Mouse (Mus musculus): ENCODE measurements around the gene Dapl1. TPM values are rescaled to one million over a fixed set of nuclear protein-coding genes. Genes with fewer than 3 reads are reported as not detected.

Dapl1 gene
- polyA plus RNA-seq, 1 experiment from 2014 or later = 4.9 TPM

DNA sequence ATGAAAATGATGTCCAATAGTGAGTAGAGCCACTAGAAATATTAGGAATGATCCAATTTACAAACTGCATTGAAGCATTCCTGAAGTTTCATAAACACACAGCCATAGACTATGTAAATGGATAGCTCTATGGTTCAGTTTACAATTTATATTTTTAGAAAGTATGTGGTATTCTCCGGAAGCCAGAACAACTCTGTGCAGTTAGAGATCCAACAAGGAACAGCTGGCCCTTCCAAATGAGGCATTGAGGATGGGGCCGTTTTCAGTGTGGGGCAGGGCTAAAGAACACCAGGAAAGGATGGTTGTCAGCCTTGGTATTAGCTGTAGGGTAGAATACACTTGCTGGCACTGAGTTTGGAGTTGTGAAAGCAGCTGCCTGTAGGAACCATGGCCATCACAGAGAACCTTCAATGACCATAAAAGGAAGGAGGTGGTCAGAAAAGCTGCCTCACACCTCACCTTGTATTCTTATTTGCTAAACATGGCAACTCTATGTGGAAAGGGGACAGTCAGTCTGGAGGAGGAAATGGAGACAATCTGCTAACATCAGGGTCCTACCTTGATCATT lies 70.0 kb downstream of the Dapl1 start:
- no peak overlapping the region for H3K4me2 ChIP-seq (replicated peaks; ENCODE audit: low read depth, low read length)
- no peak overlapping the region for H3K9ac ChIP-seq (ENCODE audit: low read depth, low read length)
- 91% methylated on average over 2 of the region's 2 CpGs for WGBS
- H3K4me3 ChIP-seq (ENCODE audit: low read length) = no peak overlapping the region
- no peaks in the 10 kb centered on the region; the same call in 1 of the 2 replicates for H3K4me1 ChIP-seq (ENCODE audit: control insufficient read depth, insufficient read depth, low read length)
- H3K9me3 ChIP-seq (ENCODE audit: control insufficient read depth, low read length) = no peaks in the 10 kb centered on the region
- H3K27ac ChIP-seq (ENCODE audit: low read depth, low read length) = no peak overlapping the region
- H3K27me3 ChIP-seq (ENCODE audit: control insufficient read depth, insufficient read depth, low read length) = no peaks in the 10 kb centered on the region
- H3K36me3 ChIP-seq (ENCODE audit: control insufficient read depth, insufficient read depth, low read length) = no peaks in the 10 kb centered on the region
- ATAC-seq (ENCODE audit: low FRiP score, low TSS enrichment) = no peak

Other genes starting within 250 kb of the Dapl1 start
- gene Tanc1, start 127.4 kb downstream of the Dapl1 start, polyA plus RNA-seq (2014; fragmentation: Nextera tagmentation; extraction: Ambion mirVana) = 31.3 and 43.8 TPM in 2 replicates

Data from kidney, embryonic 14.5 days (tissue).